Mouse (Mus musculus): ENCODE measurements around the gene Xpr1.
A peak's percentile ranks its signal among the peaks of the same experiment; 100 is the strongest.
"Not testable (repeated sequence)": the region's sequence is repeated elsewhere in the genome, so short reads cannot be mapped to it uniquely, and the experiment has no call there.

Xpr1 gene

GRCm38 (mm10) chr1:155337315-155337714 is 79.9 kb downstream of the Xpr1 start:
- DNase-seq (ENCODE audit: extremely low spot score, low read depth, low spot score) = no peak

- DNase-seq (ENCODE audit: extremely low spot score, low read depth, low spot score) = no peak
Observed at GRCm38 (mm10) chr1:155335963-155336362, 81.3 kb downstream of the Xpr1 start.

- DNase-seq (ENCODE audit: extremely low spot score, low read depth, low spot score) = no peak
Observed at GRCm38 (mm10) chr1:155322183-155322582, 95.0 kb downstream of the Xpr1 start.

GRCm38 (mm10) chr1:155320091-155320833 is 97.0 kb downstream of the Xpr1 start:
- no peak for DNase-seq (ENCODE audit: extremely low spot score, low read depth, low spot score)

- no peak for DNase-seq (ENCODE audit: extremely low spot score, low read depth, low spot score)
Observed at GRCm38 (mm10) chr1:155319513-155319912, 97.7 kb downstream of the Xpr1 start.

GRCm38 (mm10) chr1:155311672-155312071 is 105.5 kb downstream of the Xpr1 start:
- no peak for DNase-seq (ENCODE audit: extremely low spot score, low read depth, low spot score)

- no peak for DNase-seq (ENCODE audit: extremely low spot score, low read depth, low spot score)
Observed at GRCm38 (mm10) chr1:155306879-155307278, 110.3 kb downstream of the Xpr1 start.

GRCm38 (mm10) chr1:155303402-155303801 is 113.8 kb downstream of the Xpr1 start:
- DNase-seq (ENCODE audit: extremely low spot score, low read depth, low spot score) = no peak

GRCm38 (mm10) chr1:155297615-155298014 is 119.6 kb downstream of the Xpr1 start:
- DNase-seq (ENCODE audit: extremely low spot score, low read depth, low spot score) = no peak

- DNase-seq (ENCODE audit: extremely low spot score, low read depth, low spot score) = no peak
Observed at GRCm38 (mm10) chr1:155297203-155297602, 120.0 kb downstream of the Xpr1 start.

- peak; percentile 83 for DNase-seq (ENCODE audit: extremely low spot score, low read depth, low spot score)
Observed at GRCm38 (mm10) chr1:155293446-155293845, 123.8 kb downstream of the Xpr1 start.

- no peak for DNase-seq (ENCODE audit: extremely low spot score, low read depth, low spot score)
Observed at GRCm38 (mm10) chr1:155289411-155289810, 127.8 kb downstream of the Xpr1 start.

- no peak for DNase-seq (ENCODE audit: extremely low spot score, low read depth, low spot score)
Observed at GRCm38 (mm10) chr1:155288033-155288432, 129.2 kb downstream of the Xpr1 start.

GRCm38 (mm10) chr1:155283808-155284207 is 133.4 kb downstream of the Xpr1 start:
- DNase-seq (ENCODE audit: extremely low spot score, low read depth, low spot score) = no peak

GRCm38 (mm10) chr1:155281003-155281793 is 136.0 kb downstream of the Xpr1 start:
- DNase-seq (ENCODE audit: extremely low spot score, low read depth, low spot score) = peak; percentile 90

GRCm38 (mm10) chr1:155280306-155280705 is 136.9 kb downstream of the Xpr1 start:
- no peak for DNase-seq (ENCODE audit: extremely low spot score, low read depth, low spot score)

- DNase-seq (ENCODE audit: extremely low spot score, low read depth, low spot score) = no peak
Observed at GRCm38 (mm10) chr1:155276381-155277033, 140.7 kb downstream of the Xpr1 start.

GRCm38 (mm10) chr1:155275793-155276192 is 141.4 kb downstream of the Xpr1 start:
- no peak for DNase-seq (ENCODE audit: extremely low spot score, low read depth, low spot score)

GRCm38 (mm10) chr1:155274976-155275375 is 142.2 kb downstream of the Xpr1 start:
- no peak for DNase-seq (ENCODE audit: extremely low spot score, low read depth, low spot score)

- DNase-seq (ENCODE audit: extremely low spot score, low read depth, low spot score) = no peak
Observed at GRCm38 (mm10) chr1:155272953-155273352, 144.3 kb downstream of the Xpr1 start.

GRCm38 (mm10) chr1:155262496-155262895 is 154.7 kb downstream of the Xpr1 start:
- DNase-seq (ENCODE audit: extremely low spot score, low read depth, low spot score) = not testable (repeated sequence)

- DNase-seq (ENCODE audit: extremely low spot score, low read depth, low spot score) = no peak
Observed at GRCm38 (mm10) chr1:155254309-155254708, 162.9 kb downstream of the Xpr1 start.
